Mouse (Mus musculus) cerebellum, adult (tissue): ENCODE data around the gene Heatr4.
A peak's percentile ranks its signal among the peaks of the same experiment; 100 is the strongest.
"Not testable (repeated sequence)": the region's sequence is repeated elsewhere in the genome, so short reads cannot be mapped to it uniquely, and the experiment has no call there.

ENCODE experiments used
- ATAC-seq: cut with Nextera tagmentation; 2 replicates; pipeline ENCODE4 v1.9.2; 2017; ENCODE audit warnings: mild to moderate bottlenecking, moderate library complexity, mixed read lengths; ENCODE audit not compliant: insufficient number of reproducible peaks, low FRiP score, low TSS enrichment

The Heatr4 gene

GRCm38 (mm10) chr12:83999237-83999636 lies 14.6 kb upstream of the Heatr4 start:
- ATAC-seq, result not testable (repeated sequence)

GRCm38 (mm10) chr12:83998341-83999107 lies 13.9 kb upstream of the Heatr4 start:
- no peak for ATAC-seq

- ATAC-seq, result no peak
These were observed 12.6 kb upstream of the Heatr4 start for GRCm38 (mm10) chr12:83997221-83997620.

- ATAC-seq, result no peak
These were observed 4.7 kb upstream of the Heatr4 start for GRCm38 (mm10) chr12:83989378-83989777.

GRCm38 (mm10) chr12:83988483-83988882 lies 3.8 kb upstream of the Heatr4 start:
- ATAC-seq, result no peak

- ATAC-seq, result peak; percentile 91
These were observed 3.2 kb upstream of the Heatr4 start, which contains the start of gene Acot2 for GRCm38 (mm10) chr12:83987583-83988441. TSS of gene Acot2 (plus strand) at chr12:83987861.

- no peak for ATAC-seq
These were observed 2.6 kb upstream of the Heatr4 start for GRCm38 (mm10) chr12:83987242-83987582.

GRCm38 (mm10) chr12:83981615-83982014 lies 3.0 kb downstream of the Heatr4 start:
- no peak for ATAC-seq

GRCm38 (mm10) chr12:83978862-83979261 lies 5.8 kb downstream of the Heatr4 start:
- peak; percentile 84; the same call in 1 of the 2 replicates for ATAC-seq

- no peak for ATAC-seq
These were observed 12.5 kb downstream of the Heatr4 start for GRCm38 (mm10) chr12:83972117-83972516.

GRCm38 (mm10) chr12:83965235-83965634 lies 19.4 kb downstream of the Heatr4 start:
- no peak for ATAC-seq

- ATAC-seq, result no peak
These were observed 26.4 kb downstream of the Heatr4 start for GRCm38 (mm10) chr12:83958278-83958677.

GRCm38 (mm10) chr12:83951711-83952575 lies 32.7 kb downstream of the Heatr4 start:
- no peak for ATAC-seq

GRCm38 (mm10) chr12:83950840-83951701 lies 33.6 kb downstream of the Heatr4 start:
- ATAC-seq, result peak; percentile 22; the same call in 1 of the 2 replicates

- ATAC-seq, result peak; percentile 93
These were observed 34.2 kb downstream of the Heatr4 start, which contains the start of gene Riox1 for GRCm38 (mm10) chr12:83950493-83950839. TSS of gene Riox1 (plus strand) at chr12:83950608.

GRCm38 (mm10) chr12:83949776-83950492 lies 34.7 kb downstream of the Heatr4 start:
- ATAC-seq, result no peak

GRCm38 (mm10) chr12:83949043-83949442 lies 35.6 kb downstream of the Heatr4 start:
- ATAC-seq, result no peak

GRCm38 (mm10) chr12:83947260-83947811 lies 37.3 kb downstream of the Heatr4 start:
- ATAC-seq, result no peak

GRCm38 (mm10) chr12:83941938-83942337 lies 42.7 kb downstream of the Heatr4 start:
- ATAC-seq, result no peak
